Mouse (Mus musculus) heart, postnatal 0 days (tissue): ENCODE data around the gene Cp. TPM values are rescaled to one million over a fixed set of nuclear protein-coding genes. Genes with fewer than 3 reads are reported as not detected.

Experiments
- ATAC-seq: fragments of 200-750 bp; cut with Nextera tagmentation; 2 replicates; pipeline ENCODE4 v1.8.0; 2017; ENCODE audit warnings: low read depth, moderate number of reproducible peaks, moderate library complexity; ENCODE audit not compliant: insufficient read depth
- DNase-seq: peaks from one replicate; pipeline ENCODE4 v3.0.0-alpha.2; 2016; ENCODE audit warnings: low spot score
- H3K27ac ChIP-seq: fragments of 300-500 bp; sonication (generic); 2 replicates; pipeline ENCODE4 v1.5.1; 2014; ENCODE audit warnings: low read depth, mild to moderate bottlenecking
- H3K27me3 ChIP-seq: fragments of 300-500 bp; sonication (generic); 2 replicates; pipeline ENCODE4 v1.6.1; 2014; ENCODE audit warnings: low read length, mixed read lengths; ENCODE audit not compliant: control insufficient read depth, insufficient read depth
- H3K36me3 ChIP-seq: fragments of 300-500 bp; sonication (generic); replicated peaks from 2 replicates; pipeline ENCODE4 v1.6.1; 2014; ENCODE audit warnings: low read length, mixed read lengths; ENCODE audit not compliant: control insufficient read depth, insufficient read depth
- H3K4me1 ChIP-seq: fragments of 300-500 bp; sonication (generic); 2 replicates; pipeline ENCODE4 v1.6.1; 2014; ENCODE audit warnings: antibody characterized with exemption; ENCODE audit not compliant: control insufficient read depth, insufficient read depth
- H3K4me2 ChIP-seq: fragments of 300-500 bp; sonication (generic); 2 replicates; pipeline ENCODE4 v1.6.1; 2014; ENCODE audit warnings: low read depth, mild to moderate bottlenecking, low read length, moderate library complexity
- H3K4me3 ChIP-seq: fragments of 300-500 bp; sonication (generic); 2 replicates; pipeline ENCODE4 v1.5.1; 2014; ENCODE audit warnings: low read depth, low read length
- H3K9ac ChIP-seq: fragments of 300-500 bp; sonication (generic); replicated peaks from 2 replicates; pipeline ENCODE4 v1.6.1; 2014; ENCODE audit warnings: low read depth, low read length, mixed read lengths
- H3K9me3 ChIP-seq: fragments of 300-500 bp; sonication (generic); replicated peaks from 2 replicates; pipeline ENCODE4 v1.6.1; 2016; ENCODE audit warnings: low read length; ENCODE audit not compliant: control insufficient read depth
- CTCF ChIP-seq: IDR thresholded peaks from 2 replicates; pipeline ENCODE4 v1.5.1; 2016; ENCODE audit warnings: antibody characterized with exemption, control low read depth, low read depth
- EP300 ChIP-seq: IDR thresholded peaks from 2 replicates; pipeline ENCODE4 v1.6.1; 2016; ENCODE audit warnings: antibody characterized with exemption, low read depth
- WGBS: fragments of 180-500 bp; shearing (Covaris S2); extraction: QIAGEN DNeasy Blood & Tissue Kit; methylation state at CpG from one replicate; pipeline ENCODE4 v1.1.7; 2014; 5-methylcytosine and 5-hydroxymethylcytosine counted together
- polyA plus RNA-seq: library from polyadenylated mRNA; unstranded; fragments of >200 nt; fragmentation: Nextera tagmentation; extraction: Ambion mirVana; gene quantifications from 2 replicates; pipeline ENCODE4 v1.2.1, GENCODE M21; 2015
- total RNA-seq: library from RNA; depleted of rRNA; stranded (reverse); fragments of >200 nt; gene quantifications from 2 replicates; pipeline ENCODE4 v1.2.3, GENCODE M21; 2014; ENCODE audit warnings: low replicate concordance; rRNA removed

The Cp gene
- total and polyA plus RNA-seq, 2 experiments from 2014 or later = 7.0 to 19.0 TPM

- Histone ChIP-seq H3K27me3 (no peaks in the 10 kb centered on the region), H3K4me2 (peak within 1 kb of the TSS; percentile 77), H3K4me1 (peaks cover 6% of the 10 kb centered on the region), H3K9ac (peak within 1 kb of the TSS; percentile 75), H3K4me3 (peak within 1 kb of the TSS; percentile 98), H3K36me3 (peaks cover 11% of the 10 kb centered on the region), H3K9me3 (no peaks in the 10 kb centered on the region), H3K27ac (peak within 1 kb of the TSS; percentile 81)
- WGBS = under 1% methylated on average over 54 of the region's 54 CpGs
- DNase-seq (peak; percentile 94), ATAC-seq (peak; percentile 100)
- no peak for TF ChIP-seq CTCF
- TF ChIP-seq EP300 = peak; percentile 52; the same call in 1 of the 2 replicates
Measured at GRCm38 (mm10) chr3:20057306-20058196, 100.7 kb downstream of the Cp start, which contains the start of gene Hltf. Gene Hltf, plus strand, starts transcription at chr3:20057811.

GRCm38 (mm10) chr3:20058197-20058541 is 101.3 kb downstream of the Cp start:
- Histone ChIP-seq H3K9ac (peak overlapping the region; percentile 75; the same call in 1 of the 2 replicates), H3K4me3 (peak overlapping the region; percentile 98), H3K27me3 (no peaks in the 10 kb centered on the region), H3K27ac (no peak overlapping the region), H3K4me2 (peak overlapping the region; percentile 77), H3K36me3 (peaks cover 13% of the 10 kb centered on the region), H3K4me1 (peaks cover 6% of the 10 kb centered on the region), H3K9me3 (no peaks in the 10 kb centered on the region)
- DNase-seq (no peak), ATAC-seq (no peak)
- no peak for TF ChIP-seq CTCF
- no peak for TF ChIP-seq EP300
- 0% methylated on average over 8 of the region's 9 CpGs for WGBS

Other genes starting within 250 kb of the Cp start
- gene Hps3, start 78.3 kb downstream of the Cp start, total RNA-seq = 11.0 and 18.5 TPM in 2 replicates
- gene Hps3, start 78.3 kb downstream of the Cp start, polyA plus RNA-seq = 7.5 and 9.4 TPM in 2 replicates
- 7.3 and 8.9 TPM in 2 replicates for gene Hltf, start 100.8 kb downstream of the Cp start, total RNA-seq
- gene Hltf, start 100.8 kb downstream of the Cp start, polyA plus RNA-seq = 9.6 TPM in 2 replicates
- gene Gyg, start 198.3 kb downstream of the Cp start, total RNA-seq = 237 and 317 TPM in 2 replicates
- gene Gyg, start 198.3 kb downstream of the Cp start, polyA plus RNA-seq = 338 and 340 TPM in 2 replicates